Comparison of ENCODE assay signal across 31 mouse cellular contexts in genomic region chr8:4436546-4436945, GRCm38 (mm10).
"Had no signal": no experiment of that assay in that cellular context is flagged by ENCODE, and none has a peak within 500 bp of the region (broad histone marks: within the 10 kb centered on the region; RNA-seq: fewer than 3 reads in every experiment).

No protein-coding gene starts in this region.

- H3K9me3 ChIP-seq: limb, embryonic 10.5 days; limb, embryonic 13.5 days; limb, embryonic 15.5 days; liver, embryonic 12.5 days; liver, embryonic 13.5 days; liver, embryonic 15.5 days; lung, embryonic 15.5 days; megakaryocyte, embryonic 14.5 days; midbrain, embryonic 10.5 days; midbrain, embryonic 12.5 days; midbrain, embryonic 13.5 days; midbrain, embryonic 15.5 days; neural tube, embryonic 12.5 days had no signal

- H3K4me3 ChIP-seq: limb, embryonic 10.5 days; limb, embryonic 12.5 days; limb, embryonic 13.5 days; limb, embryonic 15.5 days; liver, embryonic 12.5 days; liver, embryonic 13.5 days; liver, embryonic 15.5 days; lung, embryonic 15.5 days; megakaryocyte, embryonic 14.5 days; midbrain, embryonic 10.5 days; midbrain, embryonic 12.5 days; midbrain, embryonic 13.5 days; midbrain, embryonic 15.5 days; myocyte; neural tube, embryonic 12.5 days had no signal

- H3K36me3 ChIP-seq: limb, embryonic 10.5 days; limb, embryonic 12.5 days; limb, embryonic 13.5 days; limb, embryonic 15.5 days; liver, embryonic 12.5 days; liver, embryonic 13.5 days; liver, embryonic 15.5 days; lung, embryonic 15.5 days; midbrain, embryonic 10.5 days; midbrain, embryonic 12.5 days; midbrain, embryonic 13.5 days; midbrain, embryonic 15.5 days; neural tube, embryonic 12.5 days had no signal

- H3K4me2 ChIP-seq: limb, embryonic 12.5 days; limb, embryonic 13.5 days; limb, embryonic 15.5 days; liver, embryonic 11.5 days; liver, embryonic 12.5 days; liver, embryonic 13.5 days; liver, embryonic 15.5 days; lung, embryonic 14.5 days; lung, embryonic 15.5 days; midbrain, embryonic 11.5 days; midbrain, embryonic 12.5 days; midbrain, embryonic 13.5 days; midbrain, embryonic 15.5 days; neural tube, embryonic 12.5 days had no signal

- H3K27me3 ChIP-seq: limb, embryonic 12.5 days; limb, embryonic 13.5 days; limb, embryonic 15.5 days; liver, embryonic 12.5 days; liver, embryonic 13.5 days; liver, embryonic 15.5 days; lung, embryonic 15.5 days; megakaryocyte, embryonic 14.5 days; midbrain, embryonic 12.5 days; midbrain, embryonic 13.5 days; midbrain, embryonic 15.5 days; neural tube, embryonic 12.5 days had no signal

- H3K27ac ChIP-seq: limb, embryonic 10.5 days; limb, embryonic 12.5 days; limb, embryonic 13.5 days; limb, embryonic 15.5 days; liver, embryonic 12.5 days; liver, embryonic 13.5 days; liver, embryonic 14.5 days; liver, embryonic 15.5 days; lung, embryonic 15.5 days; macrophage; midbrain, embryonic 10.5 days; midbrain, embryonic 12.5 days; midbrain, embryonic 13.5 days; midbrain, embryonic 15.5 days; neural tube, embryonic 12.5 days had no signal

- DNase-seq: left cerebral cortex, postnatal 4 days; liver; liver, embryonic 13.5 days; liver, postnatal 0 days; lung, adult 18-20 months; lung, adult 2 months; lung, embryonic 14.5 days; lung, postnatal 10 days; lung, postnatal 14 days; lung, postnatal 36 days; lung, postnatal 4 days; midbrain, embryonic 14.5 days had no signal

- ATAC-seq: liver, embryonic 12.5 days; liver, postnatal 0 days; lung, postnatal 0 days; midbrain, embryonic 13.5 days; midbrain, embryonic 15.5 days had no signal

- H3K9ac ChIP-seq: limb, embryonic 12.5 days; limb, embryonic 13.5 days; limb, embryonic 15.5 days; liver, embryonic 12.5 days; liver, embryonic 13.5 days; liver, embryonic 14.5 days; liver, embryonic 15.5 days; liver, postnatal 0 days; lung, embryonic 14.5 days; lung, embryonic 15.5 days; midbrain, embryonic 12.5 days; midbrain, embryonic 13.5 days; midbrain, embryonic 15.5 days; neural tube, embryonic 12.5 days had no signal

- H3K4me1 ChIP-seq: limb, embryonic 10.5 days; limb, embryonic 12.5 days; limb, embryonic 13.5 days; limb, embryonic 15.5 days; liver, embryonic 12.5 days; liver, embryonic 13.5 days; liver, embryonic 15.5 days; lung, embryonic 15.5 days; megakaryocyte, embryonic 14.5 days; midbrain, embryonic 15.5 days; neural tube, embryonic 12.5 days had no signal
